ENCODE assay signal across 8 mouse cellular contexts in genomic region chr8:84990349-84990748, GRCm38 (mm10). TPM values are rescaled to one million over a fixed set of nuclear protein-coding genes. Genes with fewer than 3 reads are reported as not detected.
DNase-seq lines count a peak whose midpoint lies in the region; ATAC-seq and TF ChIP-seq lines count a peak whose summit lies in the region.

Hook2 (plus strand) TSS chr8:84990603.

- TF ChIP-seq CTCF in lung, adult 2 months (IDR thresholded peaks at IDR 0.05; ENCODE audit: insufficient read depth, low read length), result peak; percentile 98

- peak within 1 kb of the TSS; percentile 90 for H3K27ac ChIP-seq in forebrain, embryonic 15.5 days (replicated peaks)

- H3K4me1 ChIP-seq in forebrain, embryonic 15.5 days, result peaks cover 25% of the 10 kb centered on the region
- peaks cover 15% of the 10 kb centered on the region for H3K4me1 ChIP-seq in lung, adult 2 months (ENCODE audit: control insufficient read depth, insufficient read depth, low read length)

- intact Hi-C loops in heart, postnatal 25 days (cut with DNase I), result loop anchor here (1.0 to 5.0 kb wide), 2 partner anchors 15 to 78 kb away; no protein-coding TSS in a partner anchor

- peak; percentile 92 for ATAC-seq in forebrain, embryonic 15.5 days (replicated peaks)
- ATAC-seq in neutrophil, adult 5-6 weeks (ENCODE audit: extremely low read depth, insufficient number of reproducible peaks, low FRiP score, poor library complexity, severe bottlenecking), result peak; percentile 73

- 0 out of 2 replicates have a peak, but pooled peaks cover 3% of the 10 kb centered on the region for H3K36me3 ChIP-seq in forebrain, embryonic 15.5 days

- under 1% methylated on average over 28 of the region's 28 CpGs for WGBS in forebrain, embryonic 15.5 days
- WGBS in lung, adult 2 months, result under 1% methylated on average over 28 of the region's 28 CpGs

- H3K4me3 ChIP-seq in forebrain, embryonic 15.5 days, result peak within 1 kb of the TSS; percentile 61
- H3K4me3 ChIP-seq in lung, adult 2 months (replicated peaks; ENCODE audit: extremely low read depth, low read depth, low read length), result peak within 1 kb of the TSS; percentile 67

- TF ChIP-seq POLR2A in lung, adult 2 months (IDR thresholded peaks at IDR 0.05; ENCODE audit: borderline replicate concordance, extremely low read depth, low read depth, low read length), result peak; percentile 85; the same call in 1 of the 2 replicates

- peak; percentile 100 for DNase-seq in ES-CJ7 (ENCODE audit: low read depth, low spot score)
- DNase-seq in cerebellum, adult 11 months, result peak; percentile 95
- DNase-seq in heart, postnatal 25 days (ENCODE audit: low spot score), result peak; percentile 93
- DNase-seq in layer of hippocampus, adult 18-20 months (ENCODE audit: low spot score in 2 of 2), result peak; percentile 94 to 99
- peak; percentile 94 for DNase-seq in lung, adult 2 months
- peak; percentile 92 to 96 for DNase-seq in thymus, adult 18-20 months

- peaks cover 12% of the 10 kb centered on the region; the same call in 1 of the 2 replicates for H3K27me3 ChIP-seq in forebrain, embryonic 15.5 days

- H3K4me2 ChIP-seq in forebrain, embryonic 15.5 days (replicated peaks), result peak within 1 kb of the TSS; percentile 92

- H3K9me3 ChIP-seq in forebrain, embryonic 15.5 days, result no peaks in the 10 kb centered on the region

- H3K9ac ChIP-seq in forebrain, embryonic 15.5 days (replicated peaks), result peak within 1 kb of the TSS; percentile 67

RNA-seq across cellular contexts. Expression of gene Hook2, which starts in this region (rescaled TPM):
- polyA plus RNA-seq in forebrain, embryonic 15.5 days (2015; fragmentation: Nextera tagmentation; extraction: Ambion mirVana), result 28.0 and 29.7 TPM in 2 replicates
- 1 to 10 TPM; 2.0 to 2.1 TPM for total RNA-seq in heart, postnatal 25 days (2021)
- total RNA-seq in layer of hippocampus, adult 18-20 months (2021), result 1 to 10 TPM; 8.1 to 9.5 TPM
- polyA plus RNA-seq in lung, adult 2 months (2012; rRNA removed), result 9.5 and 10.5 TPM in 2 replicates
- 8.6 and 12.0 TPM in 2 replicates for total RNA-seq in neutrophil, adult 5-6 weeks (2017)

Comparison
In these comparisons a context has a peak if more than half of its experiments do, and no peak if none do; other contexts are left out.
1. Peak in every context shown above with its lines: DNase-seq, ATAC-seq, H3K4me3 ChIP-seq and H3K27ac ChIP-seq.